Mouse (Mus musculus) common myeloid progenitor, adult 5-6 weeks (primary cell): ENCODE measurements around the gene Olfr1200. TPM values are rescaled to one million over a fixed set of nuclear protein-coding genes. Genes with fewer than 3 reads are reported as not detected.

Experiments used
- ATAC-seq: replicated peaks from 2 replicates; pipeline ENCODE4 v1.8.0; 2016; ENCODE audit warnings: low read depth, mild to moderate bottlenecking, moderate TSS enrichment, inconsistent platforms; ENCODE audit not compliant: poor library complexity, severe bottlenecking
- total RNA-seq: library from RNA; stranded (forward); fragments of 200-1000, 187-1606 nt; gene quantifications from 2 replicates; pipeline ENCODE4 v1.2.3, GENCODE M21; 2017

The Olfr1200 gene
- not detected in 2 replicates for total RNA-seq

GRCm38 (mm10) chr2:88770388-88770787 is at the start of gene Olfr1200:
Gene Olfr1200 (minus strand): TSS chr2:88770488.
- no peak for ATAC-seq

GRCm38 (mm10) chr2:88814196-88814595 is 43.9 kb upstream of the Olfr1200 start, which contains the start of gene Olfr1202:
Gene Olfr1202 (plus strand): TSS chr2:88814496.
- ATAC-seq = no peak

GRCm38 (mm10) chr2:88792736-88793135 is 22.4 kb upstream of the Olfr1200 start, which contains the start of gene Olfr1201:
Gene Olfr1201 (plus strand): TSS chr2:88793036.
- ATAC-seq = no peak

- ATAC-seq = no peak
Observed at GRCm38 (mm10) chr2:88760369-88760768, 9.9 kb downstream of the Olfr1200 start, which contains the start of gene Olfr1199. Gene Olfr1199 (minus strand): TSS chr2:88760469.

- no peak for ATAC-seq
Observed at GRCm38 (mm10) chr2:88751270-88751669, 19.0 kb downstream of the Olfr1200 start, which contains the start of gene Olfr1198. Gene Olfr1198 (minus strand): TSS chr2:88751370.

GRCm38 (mm10) chr2:88743379-88743778 is 26.9 kb downstream of the Olfr1200 start:
- ATAC-seq = no peak

- no peak for ATAC-seq
Observed at GRCm38 (mm10) chr2:88732266-88732665, 38.0 kb downstream of the Olfr1200 start, which contains the start of gene Olfr1197. Gene Olfr1197 (minus strand): TSS chr2:88732366.

Other genes starting within 250 kb of the Olfr1200 start
- gene Olfr1188, start 213.6 kb downstream of the Olfr1200 start, total RNA-seq = not detected in 2 replicates
- not detected in 2 replicates for gene Olfr1189, start 184.0 kb downstream of the Olfr1200 start, total RNA-seq
- not detected in 2 replicates for gene Olfr1191-ps1, start 129.9 kb downstream of the Olfr1200 start, total RNA-seq
- gene Olfr1192-ps1, start 122.0 kb downstream of the Olfr1200 start, total RNA-seq = not detected in 2 replicates
- gene Olfr1193, start 94.9 kb downstream of the Olfr1200 start, total RNA-seq = not detected in 2 replicates
- gene Olfr1195, start 81.3 kb downstream of the Olfr1200 start, total RNA-seq = not detected in 2 replicates
- gene Olfr1196, start 65.9 kb downstream of the Olfr1200 start, total RNA-seq = not detected in 2 replicates
- not detected in 2 replicates for gene Olfr1197, start 38.1 kb downstream of the Olfr1200 start, total RNA-seq
- not detected in 2 replicates for gene Olfr1198, start 19.1 kb downstream of the Olfr1200 start, total RNA-seq
- not detected in 2 replicates for gene Olfr1199, start 10.0 kb downstream of the Olfr1200 start, total RNA-seq
- gene Olfr1201, start 22.5 kb upstream of the Olfr1200 start, total RNA-seq = not detected in 2 replicates
- gene Olfr1202, start 44.0 kb upstream of the Olfr1200 start, total RNA-seq = not detected in 2 replicates
- not detected in 2 replicates for gene Olfr1205, start 59.2 kb upstream of the Olfr1200 start, total RNA-seq
- not detected in 2 replicates for gene Olfr1204, start 78.8 kb upstream of the Olfr1200 start, total RNA-seq
- gene Olfr1206, start 92.7 kb upstream of the Olfr1200 start, total RNA-seq = not detected in 2 replicates
- gene Olfr1208, start 131.8 kb upstream of the Olfr1200 start, total RNA-seq = not detected in 2 replicates
- not detected in 2 replicates for gene Olfr1209, start 144.7 kb upstream of the Olfr1200 start, total RNA-seq
- gene Olfr1211, start 167.6 kb upstream of the Olfr1200 start, total RNA-seq = not detected in 2 replicates
- gene Olfr1212, start 183.5 kb upstream of the Olfr1200 start, total RNA-seq = not detected in 2 replicates
- gene Gm13762, start 209.8 kb upstream of the Olfr1200 start, total RNA-seq = not detected in 2 replicates
- not detected in 2 replicates for gene Olfr1214, start 222.2 kb upstream of the Olfr1200 start, total RNA-seq
- not detected in 2 replicates for gene Olfr1215, start 236.5 kb upstream of the Olfr1200 start, total RNA-seq
- not detected in 2 replicates for gene Olfr1216, start 247.9 kb upstream of the Olfr1200 start, total RNA-seq